Mouse (Mus musculus) liver, adult (tissue): ENCODE results near the gene Acta1.

Source experiments
- GATA4 ChIP-seq: IDR thresholded peaks from 2 replicates; pipeline ENCODE4 v1.6.1; 2014; ENCODE audit warnings: mild to moderate bottlenecking, low read length; ENCODE audit not compliant: insufficient replicate concordance

Acta1 gene

DNA sequence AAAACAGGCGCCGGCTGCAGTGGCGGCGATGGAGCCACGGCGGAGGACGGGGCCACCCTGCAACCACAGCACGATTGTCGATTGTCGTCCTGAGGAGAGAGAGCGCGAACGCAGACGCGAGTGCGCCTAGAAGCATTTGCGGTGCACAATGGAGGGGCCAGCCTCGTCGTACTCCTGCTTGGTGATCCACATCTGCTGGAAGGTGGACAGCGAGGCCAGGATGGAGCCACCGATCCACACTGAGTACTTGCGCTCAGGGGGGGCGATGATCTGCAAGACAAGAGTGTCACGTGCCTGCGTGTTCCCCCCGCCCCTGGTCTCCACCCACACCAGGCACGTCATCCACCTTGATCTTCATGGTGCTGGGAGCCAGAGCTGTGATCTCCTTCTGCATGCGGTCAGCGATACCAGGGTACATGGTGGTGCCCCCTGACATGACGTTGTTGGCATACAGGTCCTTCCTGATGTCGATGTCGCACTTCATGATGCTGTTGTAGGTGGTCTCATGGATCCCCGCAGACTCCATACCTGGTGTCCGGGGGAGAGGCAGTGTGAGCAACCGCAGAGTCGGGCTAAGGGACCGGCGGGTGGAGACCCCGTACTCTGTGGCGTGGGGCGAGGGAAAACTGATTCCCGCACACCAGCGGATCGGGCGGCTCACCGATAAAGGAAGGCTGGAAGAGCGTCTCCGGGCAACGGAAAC is 2.5 kb downstream of the Acta1 start:
- no peak for TF ChIP-seq GATA4

DNA sequence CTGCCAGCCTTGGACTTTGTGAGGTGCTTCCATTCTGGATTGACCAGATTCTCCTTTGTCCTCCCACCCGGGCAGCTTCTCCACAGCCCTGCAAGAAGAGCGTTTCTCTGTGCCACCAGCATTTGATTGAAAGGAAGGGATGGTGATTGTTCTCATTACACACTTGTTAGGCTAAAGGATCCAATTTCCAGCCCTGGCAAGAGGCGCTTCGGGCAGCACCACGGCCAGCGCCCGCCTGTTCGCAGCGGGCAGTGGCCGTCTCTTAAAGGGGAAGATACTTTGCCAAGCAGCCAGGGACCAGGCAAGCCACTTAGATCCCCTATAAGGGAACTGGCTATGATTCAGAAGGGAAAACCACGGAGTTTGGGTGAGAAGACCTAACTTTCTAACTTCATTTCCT is 3.3 kb downstream of the Acta1 start:
- no peak for TF ChIP-seq GATA4

DNA sequence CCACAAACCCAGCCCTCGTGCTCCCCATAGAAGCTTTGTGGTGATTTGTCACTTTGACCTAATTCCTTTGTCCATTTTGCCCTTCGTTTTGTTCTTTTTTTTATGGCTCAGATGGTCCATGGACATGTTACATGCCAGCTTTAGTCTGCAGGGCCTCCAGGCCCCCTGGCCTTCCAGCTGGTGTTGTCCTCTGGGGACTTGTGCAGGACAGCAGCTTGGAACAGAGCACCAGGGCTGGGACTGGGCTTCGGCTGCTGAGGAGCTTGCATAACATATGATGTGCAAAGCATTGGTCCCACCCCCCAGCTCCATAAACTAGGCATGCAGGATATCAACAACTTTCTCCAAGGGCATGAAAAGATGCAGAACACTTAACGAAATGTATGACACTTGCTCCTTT is 4.8 kb downstream of the Acta1 start:
- no peak for TF ChIP-seq GATA4

DNA sequence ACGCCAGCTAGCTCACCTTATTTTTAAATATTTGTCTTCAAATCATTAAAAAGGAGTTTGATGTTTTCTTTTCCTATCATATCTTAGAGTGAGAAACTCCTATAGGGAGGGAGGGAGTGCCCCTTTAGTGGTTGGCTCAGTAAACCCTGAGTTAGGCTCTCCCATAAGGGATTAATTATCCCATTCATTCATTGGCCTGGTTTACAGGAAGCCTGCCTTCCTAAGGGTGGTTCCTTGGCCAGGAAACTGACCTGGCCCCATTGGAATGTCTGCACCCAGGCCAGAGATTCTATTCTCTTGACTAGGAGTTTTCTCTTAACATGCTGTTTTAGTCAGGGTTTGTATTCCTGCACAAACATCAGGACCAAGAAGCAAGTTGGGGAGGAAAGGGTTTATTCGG is 6.6 kb downstream of the Acta1 start:
- no peak for TF ChIP-seq GATA4

DNA sequence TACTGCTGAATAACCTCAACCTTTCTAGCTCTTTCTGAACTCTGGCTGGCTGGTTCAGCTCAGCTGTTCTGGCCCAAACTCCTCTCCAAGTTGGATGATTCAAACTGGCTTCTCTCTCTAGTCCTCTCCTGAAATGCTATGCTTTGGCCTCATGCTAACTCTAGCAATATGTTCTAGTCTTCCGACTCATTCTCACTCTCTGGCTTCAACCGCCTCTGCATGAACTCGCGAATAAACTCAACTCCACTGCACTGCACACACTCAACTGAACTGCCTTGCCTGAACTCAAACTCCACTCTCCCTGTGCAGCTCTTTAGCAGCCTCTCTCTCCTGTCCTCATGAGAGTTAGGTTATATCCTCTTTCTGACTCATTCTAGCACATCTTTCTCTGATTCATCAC is 7.4 kb downstream of the Acta1 start:
- TF ChIP-seq GATA4: no peak

DNA sequence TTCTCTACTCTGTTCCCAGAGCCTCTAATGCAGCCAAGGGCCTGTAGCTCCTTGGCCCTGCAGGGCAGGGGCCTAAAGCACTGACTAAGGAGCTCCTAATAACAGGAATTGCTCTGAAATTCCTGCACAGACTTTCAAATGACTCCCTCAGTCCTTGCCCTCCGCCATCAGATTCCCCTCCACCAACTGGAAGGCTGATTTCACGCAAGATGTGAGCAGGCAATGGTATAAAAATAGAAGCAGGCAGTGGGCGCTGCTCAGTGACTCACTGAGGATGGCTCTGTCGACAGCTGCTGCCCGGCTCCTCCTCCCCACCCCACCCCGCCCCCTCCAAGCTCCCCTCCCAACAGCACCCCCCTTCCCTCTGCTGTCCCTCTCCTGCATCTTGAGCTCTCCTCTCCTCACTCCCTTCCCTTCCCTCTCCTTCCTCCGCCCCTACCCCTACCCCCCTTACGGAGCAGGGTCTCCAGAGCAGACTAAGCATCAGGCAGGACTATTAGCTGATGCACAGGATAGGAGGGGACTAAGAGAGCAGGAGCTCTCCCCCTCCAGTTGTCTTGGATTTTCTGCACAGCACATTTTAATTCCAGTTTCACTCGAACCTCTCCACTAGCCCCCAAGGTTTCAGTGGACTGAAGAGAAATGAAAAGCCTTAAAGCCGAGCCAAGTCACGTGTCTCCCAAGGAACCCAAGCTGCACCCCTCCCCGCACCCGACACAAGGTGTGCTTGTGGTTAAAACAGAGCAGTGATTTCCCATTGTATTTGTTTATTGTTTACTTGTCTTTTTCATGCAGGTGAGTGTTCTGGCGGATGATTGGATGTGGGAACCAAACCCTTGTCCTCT is 9.6 kb downstream of the Acta1 start:
- no peak for TF ChIP-seq GATA4

DNA sequence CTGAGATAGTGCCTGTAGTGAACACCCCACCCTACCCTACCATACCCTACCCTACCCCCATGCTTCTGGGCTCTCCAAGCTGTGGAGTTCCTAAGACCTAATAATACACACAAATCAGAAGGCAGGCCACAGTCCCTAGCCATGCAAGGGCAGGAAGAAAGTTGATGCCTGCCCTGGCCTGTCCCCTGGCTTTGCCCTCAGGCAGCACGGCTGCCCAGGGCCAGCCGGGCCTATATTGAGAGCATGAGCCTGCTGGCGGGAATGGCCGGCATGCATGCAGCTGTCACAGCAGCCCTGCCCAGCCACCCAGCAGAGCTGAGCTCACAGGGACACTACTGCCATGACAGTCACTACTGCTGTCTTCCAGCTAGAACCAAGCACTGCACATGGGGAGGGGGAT is 11.5 kb downstream of the Acta1 start:
- TF ChIP-seq GATA4: no peak

DNA sequence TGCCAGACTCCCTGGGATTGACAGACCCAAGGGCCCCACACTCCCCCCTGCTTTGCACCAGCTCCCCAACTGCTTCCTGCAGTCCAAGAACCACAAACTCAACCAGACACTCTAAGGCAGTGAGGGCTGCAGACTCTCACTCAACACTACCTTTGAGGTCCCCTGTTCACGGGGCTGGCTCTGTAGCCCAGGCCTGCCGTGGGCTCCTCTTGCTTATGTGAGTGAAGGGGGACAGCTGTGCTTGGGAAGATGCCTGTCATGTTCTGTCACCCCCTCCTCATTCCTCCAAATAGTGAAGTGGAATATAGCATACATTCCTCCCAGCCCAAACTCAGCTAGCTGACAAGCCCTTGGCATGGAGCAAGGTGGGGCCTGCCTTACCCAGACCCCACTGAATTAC is 12.1 kb downstream of the Acta1 start:
- TF ChIP-seq GATA4: no peak

DNA sequence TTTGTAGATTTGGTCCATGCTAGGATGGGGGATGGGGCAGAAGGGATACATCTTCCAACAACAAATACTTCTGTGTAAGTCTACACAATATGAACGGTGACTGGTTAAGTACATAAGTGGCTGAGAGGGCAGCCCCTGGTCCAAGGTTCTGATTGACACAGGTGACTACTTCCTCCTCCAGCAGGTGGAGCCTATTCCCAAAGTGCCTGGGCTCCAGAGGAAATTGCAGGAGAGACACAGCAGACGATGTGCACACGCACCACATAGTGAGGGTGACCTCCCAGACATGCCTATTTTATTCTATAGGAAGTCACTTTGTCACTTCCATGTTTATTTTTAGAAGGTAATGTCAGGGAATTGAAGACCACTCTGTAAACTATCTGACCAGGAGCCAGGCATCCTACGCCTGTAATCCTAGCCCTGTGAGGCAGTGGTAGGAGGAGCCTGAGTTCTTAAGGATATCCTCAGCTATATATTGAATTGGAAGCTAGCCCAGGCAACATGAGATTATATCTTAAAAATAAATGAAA is 13.7 kb downstream of the Acta1 start:
- no peak for TF ChIP-seq GATA4

DNA sequence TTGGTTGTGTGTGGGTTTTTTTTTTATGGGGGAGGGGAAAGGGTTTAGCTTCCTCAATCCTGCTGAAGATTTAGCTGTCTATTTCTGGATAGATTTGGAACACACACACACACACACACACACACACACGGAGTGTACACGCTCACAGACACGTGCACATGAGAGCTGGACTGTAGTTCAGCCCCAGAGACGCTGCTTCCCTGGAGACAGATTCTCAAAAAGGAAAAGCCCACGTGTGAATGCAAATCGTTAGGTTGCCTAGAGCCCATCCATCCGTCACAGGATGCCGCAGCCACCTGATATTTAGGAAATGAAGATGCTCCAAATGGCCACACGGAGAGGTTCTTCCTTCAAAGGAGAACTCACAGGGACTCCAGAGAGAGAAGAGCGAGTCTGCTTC is 14.3 kb downstream of the Acta1 start:
- no peak for TF ChIP-seq GATA4

DNA sequence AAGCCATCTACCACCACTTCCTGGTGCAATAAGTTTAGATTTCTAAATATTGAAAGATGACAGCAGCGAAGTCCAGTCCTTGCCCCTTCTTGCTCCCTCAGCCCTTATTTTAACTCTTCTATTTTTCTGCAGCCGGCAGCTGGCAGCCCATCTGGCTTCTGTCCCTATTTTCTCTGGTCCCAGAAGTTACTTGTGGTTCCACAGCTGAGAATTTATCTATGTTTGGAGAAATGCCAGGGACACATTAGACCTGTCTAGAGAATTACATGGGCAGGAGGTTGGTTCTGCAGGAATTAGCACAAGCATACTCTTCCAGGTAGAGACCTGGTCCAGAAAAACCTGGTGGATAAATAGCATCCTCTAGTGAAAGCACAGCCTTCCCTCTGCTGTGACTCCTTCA is 16.7 kb downstream of the Acta1 start:
- TF ChIP-seq GATA4: no peak

DNA sequence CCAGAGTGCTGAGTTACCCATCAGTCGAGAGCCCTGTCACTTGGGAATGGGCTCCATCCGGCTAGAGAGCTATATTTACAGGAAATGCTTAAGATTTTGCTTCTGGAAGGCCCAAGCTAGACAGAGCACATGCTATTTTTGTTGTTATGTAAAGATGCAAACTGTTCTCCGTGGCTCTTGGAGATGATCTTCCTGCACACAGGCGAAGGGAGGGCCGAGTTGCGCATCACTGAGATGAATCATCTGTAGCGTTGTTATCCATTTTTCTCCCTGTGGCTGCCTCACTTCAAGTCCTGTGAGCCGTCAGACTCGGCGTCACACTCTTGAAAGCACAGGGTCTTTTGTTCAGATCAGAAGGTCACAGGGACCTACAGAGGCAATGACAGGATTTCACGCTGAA is 20.2 kb downstream of the Acta1 start:
- TF ChIP-seq GATA4: no peak

DNA sequence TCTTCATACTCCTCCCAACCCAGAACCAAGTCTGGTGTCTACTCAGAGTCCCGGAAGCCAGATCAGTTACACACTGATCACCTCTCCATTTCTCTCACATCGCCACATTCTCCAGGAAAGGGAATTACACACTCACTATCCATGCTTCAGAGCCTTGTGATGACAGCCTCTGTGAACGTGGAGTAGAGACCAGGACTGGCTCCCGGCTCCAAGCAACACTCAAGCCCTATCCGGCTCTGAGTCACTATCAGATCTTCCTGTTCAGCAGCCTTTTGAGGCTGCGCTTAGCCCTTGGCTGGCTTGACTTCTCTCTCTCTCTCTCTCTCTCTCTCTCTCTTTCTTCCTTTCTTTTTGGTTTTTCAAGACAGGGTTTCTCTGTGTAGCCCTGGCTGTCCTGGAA is 21.2 kb downstream of the Acta1 start:
- no peak for TF ChIP-seq GATA4

DNA sequence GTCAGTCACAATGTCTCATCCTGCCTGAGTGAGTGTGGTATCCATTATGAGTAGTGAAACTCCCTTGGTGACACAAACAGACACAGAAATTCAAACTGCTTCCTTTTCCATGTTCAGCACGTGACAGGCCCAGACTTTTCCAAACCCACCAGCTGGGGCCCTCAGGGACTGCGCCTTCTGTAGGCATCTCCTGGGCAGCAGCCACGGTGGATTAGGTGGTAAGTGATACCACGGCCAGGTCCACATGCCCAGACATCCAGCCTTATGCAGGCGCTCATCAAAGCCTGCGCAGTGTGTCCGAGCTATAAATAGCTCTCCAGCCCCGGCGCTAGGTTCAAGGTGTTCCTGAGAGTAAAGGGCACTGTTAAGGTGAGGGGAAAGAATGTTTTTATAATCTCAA is 22.5 kb downstream of the Acta1 start:
- no peak for TF ChIP-seq GATA4

DNA sequence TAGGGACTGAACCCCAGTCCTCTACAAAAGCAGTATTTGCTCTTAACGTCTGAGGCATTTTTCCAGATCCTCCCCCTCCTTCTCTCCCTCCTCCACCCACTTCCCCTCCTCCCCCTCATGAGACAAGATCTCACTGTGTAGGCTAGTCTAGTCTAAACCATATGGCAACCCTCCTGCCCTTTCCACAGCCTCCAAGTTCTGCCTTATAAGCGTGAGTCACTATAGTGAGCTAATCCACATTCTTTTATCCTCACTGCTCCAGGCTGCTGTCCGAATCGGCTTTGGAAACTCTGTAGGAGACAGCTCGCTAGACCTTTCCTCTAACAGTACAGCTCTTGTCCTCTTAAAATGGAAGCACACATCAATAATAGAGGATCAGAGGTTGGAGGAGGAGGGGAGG is 27.6 kb downstream of the Acta1 start:
- no peak for TF ChIP-seq GATA4

DNA sequence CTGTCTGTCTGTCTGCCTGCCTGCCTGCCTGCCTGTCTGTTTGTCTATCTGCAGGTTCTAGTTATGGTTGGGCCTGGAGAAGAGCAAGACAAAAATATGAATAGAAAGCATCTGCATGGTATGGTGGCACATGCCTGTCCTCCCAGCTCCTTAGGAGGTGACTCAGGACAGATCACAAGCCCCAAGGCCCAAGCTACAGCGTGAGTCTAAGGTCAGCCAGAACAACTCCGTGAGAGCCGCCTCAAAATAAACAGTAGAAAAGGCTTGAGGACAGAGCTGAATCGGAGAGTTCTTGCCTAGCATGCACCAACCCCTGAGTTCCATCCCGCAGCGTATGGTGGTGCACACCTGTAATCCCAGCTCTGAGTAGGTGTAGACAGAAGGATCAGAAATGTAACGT is 28.8 kb downstream of the Acta1 start:
- no peak for TF ChIP-seq GATA4
